Mouse (Mus musculus): ENCODE data around the gene Ppp1r8.

The Ppp1r8 gene

GRCm38 (mm10) chr4:132778562-132779201 is 64.3 kb downstream of the Ppp1r8 start:
- no peak for DNase-seq (ENCODE audit: low spot score in 2 of 2)
